Mouse (Mus musculus): ENCODE data around the gene AC124502.3. TPM values are rescaled to one million over a fixed set of nuclear protein-coding genes. Genes with fewer than 3 reads are reported as not detected.

AC124502.3 gene
- 1.1 and 1.4 TPM in 2 replicates for polyA plus RNA-seq (2012; rRNA removed)

DNA sequence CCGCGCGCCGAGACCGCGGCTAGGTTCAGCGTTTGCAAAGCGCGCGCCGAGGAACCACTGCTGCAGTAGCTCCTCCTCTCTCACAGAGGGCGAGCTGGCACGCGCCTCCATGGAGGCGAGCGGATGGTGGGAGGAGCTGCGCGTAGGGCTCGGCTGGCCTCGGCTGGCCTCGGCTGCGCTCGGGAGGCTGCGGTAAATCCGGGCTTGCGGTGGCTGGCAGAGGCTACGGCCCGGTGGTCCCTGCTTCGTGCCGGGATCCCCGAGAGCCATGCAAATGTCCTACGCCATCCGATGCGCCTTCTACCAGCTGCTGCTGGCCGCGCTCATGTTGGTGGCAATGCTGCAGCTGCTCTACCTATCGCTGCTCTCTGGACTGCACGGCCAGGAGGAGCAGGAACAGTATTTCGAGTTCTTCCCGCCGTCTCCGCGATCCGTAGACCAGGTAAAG is at the start of gene AC124502.3, which contains the start of gene B4gat1:
TSS of gene AC124502.3 (plus strand) at position 183 of the 448 bp plus-strand sequence.
TSS of gene B4gat1 (plus strand) at position 118 of the 448 bp plus-strand sequence.
- WGBS: under 1% methylated on average over 39 of the region's 44 CpGs
- no peaks in the 10 kb centered on the region for H3K27me3 ChIP-seq (ENCODE audit: control insufficient read depth, insufficient read depth, low read length)
- H3K4me3 ChIP-seq (ENCODE audit: control insufficient read depth, insufficient read depth, low read length): peak within 1 kb of the TSS; percentile 60
- DNase-seq: peak; percentile 89
- H3K4me1 ChIP-seq (replicated peaks; ENCODE audit: control insufficient read depth, insufficient read depth, low read length): peaks cover 24% of the 10 kb centered on the region
- TF ChIP-seq POLR2A (IDR thresholded peaks at IDR 0.05; ENCODE audit: control insufficient read depth, extremely low read depth, insufficient read depth, low read length, poor library complexity): peak; percentile 57; the same call in 1 of the 2 replicates
- peak; percentile 68; the same call in 1 of the 2 replicates for TF ChIP-seq CTCF (IDR thresholded peaks at IDR 0.05; ENCODE audit: borderline replicate concordance, control insufficient read depth, extremely low read depth, insufficient read depth, low read length, poor library complexity)
- no peak within 1 kb of the TSS for H3K27ac ChIP-seq (ENCODE audit: control insufficient read depth, insufficient read depth, low read length)
- H3K36me3 ChIP-seq (ENCODE audit: control insufficient read depth, insufficient read depth, low read length): no peaks in the 10 kb centered on the region

DNA sequence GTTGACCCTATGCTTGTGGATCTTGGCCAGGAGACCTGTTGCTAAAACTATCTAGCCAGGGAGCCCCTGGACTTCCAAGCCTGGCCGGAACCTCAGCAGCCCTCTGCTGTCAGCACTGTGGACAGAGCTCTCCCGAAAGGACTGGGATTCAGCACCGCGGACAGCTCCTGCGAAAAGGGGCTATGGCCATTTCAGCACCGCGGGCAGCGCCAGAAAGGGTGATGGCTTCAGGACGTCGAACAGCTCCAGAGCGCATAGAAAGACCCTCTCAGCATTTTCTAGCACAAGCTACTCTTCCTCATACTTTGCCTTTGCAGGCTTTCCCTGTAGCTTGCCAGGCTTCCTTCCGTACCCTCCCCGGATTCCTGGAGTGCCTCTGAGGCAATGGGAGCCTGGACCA is 49.7 kb upstream of the AC124502.3 start:
- 5% methylated on average over 13 of the region's 13 CpGs for WGBS
- no peaks in the 10 kb centered on the region for H3K36me3 ChIP-seq (ENCODE audit: control insufficient read depth, insufficient read depth, low read length)
- no peaks in the 10 kb centered on the region; the same call in 1 of the 2 replicates for H3K27me3 ChIP-seq (ENCODE audit: control insufficient read depth, insufficient read depth, low read length)
- H3K27ac ChIP-seq (ENCODE audit: control insufficient read depth, insufficient read depth, low read length): no peak overlapping the region
- TF ChIP-seq POLR2A (IDR thresholded peaks at IDR 0.05; ENCODE audit: control insufficient read depth, extremely low read depth, insufficient read depth, low read length, poor library complexity) (no peak), CTCF (IDR thresholded peaks at IDR 0.05; ENCODE audit: borderline replicate concordance, control insufficient read depth, extremely low read depth, insufficient read depth, low read length, poor library complexity) (peak; percentile 39; the same call in 1 of the 2 replicates)
- H3K4me1 ChIP-seq (replicated peaks; ENCODE audit: control insufficient read depth, insufficient read depth, low read length): no peaks in the 10 kb centered on the region; the same call in 1 of the 2 replicates
- H3K4me3 ChIP-seq (ENCODE audit: control insufficient read depth, insufficient read depth, low read length): no peak overlapping the region
- DNase-seq: peak; percentile 89

GRCm38 (mm10) chr19:4989434-4990255 is 49.0 kb upstream of the AC124502.3 start:
- H3K4me1 ChIP-seq (replicated peaks; ENCODE audit: control insufficient read depth, insufficient read depth, low read length): no peaks in the 10 kb centered on the region; the same call in 1 of the 2 replicates
- H3K36me3 ChIP-seq (ENCODE audit: control insufficient read depth, insufficient read depth, low read length): no peaks in the 10 kb centered on the region
- no peak for DNase-seq
- WGBS: 28% methylated on average over 47 of the region's 47 CpGs
- no peaks in the 10 kb centered on the region; the same call in 1 of the 2 replicates for H3K27me3 ChIP-seq (ENCODE audit: control insufficient read depth, insufficient read depth, low read length)
- H3K27ac ChIP-seq (ENCODE audit: control insufficient read depth, insufficient read depth, low read length): no peak overlapping the region
- no peak overlapping the region for H3K4me3 ChIP-seq (ENCODE audit: control insufficient read depth, insufficient read depth, low read length)
- no peak for TF ChIP-seq POLR2A (IDR thresholded peaks at IDR 0.05; ENCODE audit: control insufficient read depth, extremely low read depth, insufficient read depth, low read length, poor library complexity)
- no peak for TF ChIP-seq CTCF (IDR thresholded peaks at IDR 0.05; ENCODE audit: borderline replicate concordance, control insufficient read depth, extremely low read depth, insufficient read depth, low read length, poor library complexity)

DNA sequence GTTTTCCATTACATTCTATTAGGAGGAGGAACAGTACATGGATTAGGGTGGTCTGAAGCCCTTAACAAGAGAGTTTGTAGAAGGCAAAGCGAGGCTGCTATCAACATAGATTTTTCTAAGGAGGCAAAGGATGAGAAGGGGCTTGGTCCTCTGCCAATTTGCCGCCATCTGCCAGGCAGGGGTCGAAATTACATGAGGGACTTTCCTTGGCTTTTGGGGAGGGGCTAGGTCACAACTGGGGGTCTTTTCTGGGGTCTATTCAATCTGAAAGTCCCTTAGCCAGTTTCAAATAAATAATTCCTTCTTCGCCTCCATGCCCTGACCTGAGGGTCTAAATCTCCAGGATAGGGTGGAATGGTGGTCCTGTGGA is 48.5 kb upstream of the AC124502.3 start, which contains the start of gene Npas4:
TSS of gene Npas4 (minus strand) at position 61 of the 370 bp plus-strand sequence.
- Histone ChIP-seq H3K27ac (ENCODE audit: control insufficient read depth, insufficient read depth, low read length) (no peak within 1 kb of the TSS), H3K36me3 (ENCODE audit: control insufficient read depth, insufficient read depth, low read length) (no peaks in the 10 kb centered on the region), H3K4me1 (replicated peaks; ENCODE audit: control insufficient read depth, insufficient read depth, low read length) (no peaks in the 10 kb centered on the region; the same call in 1 of the 2 replicates), H3K27me3 (ENCODE audit: control insufficient read depth, insufficient read depth, low read length) (no peaks in the 10 kb centered on the region; the same call in 1 of the 2 replicates), H3K4me3 (ENCODE audit: control insufficient read depth, insufficient read depth, low read length) (no peak within 1 kb of the TSS)
- 37% methylated on average over 4 of the region's 4 CpGs for WGBS
- TF ChIP-seq CTCF (IDR thresholded peaks at IDR 0.05; ENCODE audit: borderline replicate concordance, control insufficient read depth, extremely low read depth, insufficient read depth, low read length, poor library complexity): no peak
- no peak for TF ChIP-seq POLR2A (IDR thresholded peaks at IDR 0.05; ENCODE audit: control insufficient read depth, extremely low read depth, insufficient read depth, low read length, poor library complexity)
- no peak for DNase-seq

DNA sequence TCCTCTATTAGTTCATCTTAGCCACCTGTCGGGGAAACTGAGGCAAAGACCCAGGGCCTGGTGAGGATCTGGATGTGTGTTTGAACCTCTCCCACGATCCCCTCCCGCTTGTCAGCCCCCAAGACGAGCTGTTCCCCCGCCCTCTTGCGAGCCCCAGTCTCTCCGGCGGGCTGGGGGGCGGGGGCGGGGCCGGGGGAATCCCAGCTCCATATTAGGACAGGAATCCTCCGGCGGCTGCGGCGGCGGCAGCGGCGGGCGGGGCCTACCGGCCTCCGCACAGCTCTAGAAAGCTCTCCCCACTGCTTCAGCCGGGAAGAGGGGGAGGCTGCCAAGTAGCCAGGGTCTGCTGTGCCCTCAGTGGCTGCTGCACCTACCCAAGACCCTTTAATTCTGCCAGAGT is 48.0 kb upstream of the AC124502.3 start:
- Histone ChIP-seq H3K4me3 (ENCODE audit: control insufficient read depth, insufficient read depth, low read length) (no peak overlapping the region), H3K27ac (ENCODE audit: control insufficient read depth, insufficient read depth, low read length) (no peak overlapping the region), H3K27me3 (ENCODE audit: control insufficient read depth, insufficient read depth, low read length) (no peaks in the 10 kb centered on the region; the same call in 1 of the 2 replicates), H3K4me1 (replicated peaks; ENCODE audit: control insufficient read depth, insufficient read depth, low read length) (no peaks in the 10 kb centered on the region; the same call in 1 of the 2 replicates), H3K36me3 (ENCODE audit: control insufficient read depth, insufficient read depth, low read length) (no peaks in the 10 kb centered on the region)
- TF ChIP-seq POLR2A (IDR thresholded peaks at IDR 0.05; ENCODE audit: control insufficient read depth, extremely low read depth, insufficient read depth, low read length, poor library complexity) (no peak), CTCF (IDR thresholded peaks at IDR 0.05; ENCODE audit: borderline replicate concordance, control insufficient read depth, extremely low read depth, insufficient read depth, low read length, poor library complexity) (no peak)
- no peak for DNase-seq
- 5% methylated on average over 22 of the region's 22 CpGs for WGBS

DNA sequence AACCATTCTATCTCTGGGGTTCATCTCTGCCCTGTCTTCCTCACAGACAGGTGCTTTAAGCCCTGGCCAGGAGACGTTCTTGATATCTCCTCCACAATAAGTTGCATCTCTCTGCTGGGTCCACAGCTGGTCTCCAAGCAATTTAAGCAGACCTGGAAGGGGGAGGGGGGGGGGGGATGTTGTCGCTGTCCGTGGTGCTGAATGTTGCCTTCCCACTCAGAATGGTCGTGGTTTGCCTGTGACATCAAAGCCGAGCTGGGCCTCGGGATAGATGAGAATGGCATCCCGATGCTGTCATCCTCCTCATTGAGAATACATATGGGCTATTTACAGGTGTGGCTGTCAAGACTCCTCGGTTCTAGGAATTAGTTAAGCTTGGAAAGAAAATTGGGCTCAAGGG is 46.3 kb upstream of the AC124502.3 start:
- Histone ChIP-seq H3K4me3 (ENCODE audit: control insufficient read depth, insufficient read depth, low read length) (no peak overlapping the region), H3K27ac (ENCODE audit: control insufficient read depth, insufficient read depth, low read length) (no peak overlapping the region), H3K27me3 (ENCODE audit: control insufficient read depth, insufficient read depth, low read length) (no peaks in the 10 kb centered on the region; the same call in 1 of the 2 replicates), H3K36me3 (ENCODE audit: control insufficient read depth, insufficient read depth, low read length) (no peaks in the 10 kb centered on the region), H3K4me1 (replicated peaks; ENCODE audit: control insufficient read depth, insufficient read depth, low read length) (no peaks in the 10 kb centered on the region; the same call in 1 of the 2 replicates)
- no peak for DNase-seq
- 13% methylated on average over 8 of the region's 8 CpGs for WGBS
- TF ChIP-seq POLR2A (IDR thresholded peaks at IDR 0.05; ENCODE audit: control insufficient read depth, extremely low read depth, insufficient read depth, low read length, poor library complexity) (no peak), CTCF (IDR thresholded peaks at IDR 0.05; ENCODE audit: borderline replicate concordance, control insufficient read depth, extremely low read depth, insufficient read depth, low read length, poor library complexity) (no peak)

Measured in thymus, adult 2 months (tissue).